ENCODE assay signal across 22 mouse cellular contexts in genomic region chr8:82157928-82158327, GRCm38 (mm10).
DNase-seq lines count a peak whose midpoint lies in the region; ATAC-seq lines count a peak whose summit lies in the region.
"Had no signal": no experiment of that assay in that cellular context is flagged by ENCODE, and none has a peak within 500 bp of the region (broad histone marks: within the 10 kb centered on the region; RNA-seq: fewer than 3 reads in every experiment).

No protein-coding gene starts in this region.

- H3K36me3 ChIP-seq in liver, embryonic 11.5 days (ENCODE audit: control insufficient read depth, insufficient read depth, low read length), result no peaks in the 10 kb centered on the region
- H3K36me3 ChIP-seq in liver, embryonic 16.5 days (ENCODE audit: control insufficient read depth, insufficient read depth), result no peaks in the 10 kb centered on the region
- H3K36me3 ChIP-seq in hindbrain, embryonic 11.5 days (ENCODE audit: control insufficient read depth, insufficient read depth, low read length), result no peaks in the 10 kb centered on the region
- H3K36me3 ChIP-seq: embryonic facial prominence, embryonic 15.5 days; forebrain, embryonic 15.5 days; heart, embryonic 15.5 days; intestine, embryonic 15.5 days had no signal

- no peak overlapping the region for H3K9ac ChIP-seq in liver, embryonic 11.5 days (ENCODE audit: low read depth, low read length)
- no peak overlapping the region for H3K9ac ChIP-seq in liver, embryonic 16.5 days (ENCODE audit: low read depth, low read length)
- H3K9ac ChIP-seq in hindbrain, embryonic 11.5 days (ENCODE audit: low read depth, low read length), result no peak overlapping the region
- H3K9ac ChIP-seq: embryonic facial prominence, embryonic 15.5 days; forebrain, embryonic 15.5 days; heart, embryonic 15.5 days; hindbrain, embryonic 14.5 days; intestine, embryonic 15.5 days had no signal

- peak; percentile 54; the same call in 1 of the 2 replicates for ATAC-seq in liver, embryonic 11.5 days (replicated peaks; ENCODE audit: low FRiP score)
- 0 out of 2 replicates have a peak, but pooled peaks have one; percentile 32 for ATAC-seq in liver, embryonic 16.5 days (ENCODE audit: low read depth)
- ATAC-seq in CD4-positive, CD25-positive, alpha-beta regulatory T cell, adult 4 months, result no peak
- no peak for ATAC-seq in hindbrain, embryonic 11.5 days (ENCODE audit: low FRiP score)
- ATAC-seq: forebrain, embryonic 15.5 days; intestine, embryonic 15.5 days had no signal

- no peak for DNase-seq in liver, embryonic 11.5 days (ENCODE audit: low spot score)
- DNase-seq in liver, result no peak
- DNase-seq in c-Kit-positive CD71-positive TER-119-positive erythroid progenitor cells, embryonic 14.5 days (ENCODE audit: low spot score), result peak; percentile 4
- DNase-seq in right cerebral cortex, adult 2 months (ENCODE audit: low spot score in 2 of 2), result no peak
- DNase-seq in hindbrain, embryonic 11.5 days (ENCODE audit: low spot score), result no peak
- DNase-seq: adrenal gland, postnatal 10 days; B cell, adult 2 months; cerebellum, adult 2 months; cerebellum, postnatal 10 days; embryo, embryonic 11 days; gastrocnemius, postnatal 10 days; heart, adult 2 months; heart, postnatal 14 days had no signal

- 26% methylated on average over 1 of the region's 1 CpGs for WGBS in liver, embryonic 11.5 days
- 20% methylated on average over 1 of the region's 1 CpGs for WGBS in liver, embryonic 16.5 days (ENCODE audit: insufficient replicate concordance)
- WGBS in hindbrain, embryonic 11.5 days, result 93% methylated on average over 1 of the region's 1 CpGs

- no peaks in the 10 kb centered on the region; the same call in 1 of the 2 replicates for H3K9me3 ChIP-seq in liver, embryonic 11.5 days (ENCODE audit: control insufficient read depth, low read length)
- no peaks in the 10 kb centered on the region for H3K9me3 ChIP-seq in liver, embryonic 16.5 days (replicated peaks; ENCODE audit: control insufficient read depth, low read length)
- no peaks in the 10 kb centered on the region for H3K9me3 ChIP-seq in hindbrain, embryonic 11.5 days (ENCODE audit: control insufficient read depth, low read length)
- H3K9me3 ChIP-seq: embryonic facial prominence, embryonic 15.5 days; forebrain, embryonic 15.5 days; intestine, embryonic 15.5 days had no signal

- no peaks in the 10 kb centered on the region for H3K4me1 ChIP-seq in liver, embryonic 11.5 days (replicated peaks; ENCODE audit: control insufficient read depth, insufficient read depth, low read length)
- H3K4me1 ChIP-seq in liver, embryonic 16.5 days (ENCODE audit: control insufficient read depth, low read depth, low read length), result no peaks in the 10 kb centered on the region
- no peaks in the 10 kb centered on the region for H3K4me1 ChIP-seq in hindbrain, embryonic 11.5 days (replicated peaks; ENCODE audit: control insufficient read depth, insufficient read depth, low read length)
- H3K4me1 ChIP-seq: embryonic facial prominence, embryonic 15.5 days; forebrain, embryonic 15.5 days; heart, embryonic 15.5 days; intestine, embryonic 15.5 days had no signal

- H3K27ac ChIP-seq in liver, embryonic 11.5 days (ENCODE audit: low read depth, low read length), result no peak overlapping the region
- no peak overlapping the region for H3K27ac ChIP-seq in liver, embryonic 16.5 days (ENCODE audit: low read length)
- no peak overlapping the region for H3K27ac ChIP-seq in hindbrain, embryonic 11.5 days (ENCODE audit: low read depth, low read length)
- H3K27ac ChIP-seq: embryonic facial prominence, embryonic 15.5 days; forebrain, embryonic 15.5 days; heart, adult 2 months; heart, embryonic 15.5 days; hindbrain, embryonic 14.5 days; intestine, embryonic 15.5 days had no signal

- H3K4me3 ChIP-seq in liver, embryonic 11.5 days (ENCODE audit: low read depth, low read length), result no peak overlapping the region
- H3K4me3 ChIP-seq in liver, embryonic 16.5 days (ENCODE audit: low read depth, low read length), result no peak overlapping the region
- no peak overlapping the region for H3K4me3 ChIP-seq in hindbrain, embryonic 11.5 days (ENCODE audit: low read depth, low read length)
- H3K4me3 ChIP-seq: embryonic facial prominence, embryonic 15.5 days; erythroblast, embryonic 14.5 days; forebrain, embryonic 15.5 days; heart, adult 2 months; heart, embryonic 15.5 days; intestine, embryonic 15.5 days had no signal

- H3K4me2 ChIP-seq in liver, embryonic 11.5 days, result no peak overlapping the region
- H3K4me2 ChIP-seq in liver, embryonic 16.5 days (ENCODE audit: low read depth, low read length), result no peak overlapping the region
- no peak overlapping the region for H3K4me2 ChIP-seq in hindbrain, embryonic 11.5 days (replicated peaks; ENCODE audit: low read depth, low read length)
- H3K4me2 ChIP-seq: embryonic facial prominence, embryonic 15.5 days; forebrain, embryonic 15.5 days; heart, embryonic 11.5 days; heart, embryonic 15.5 days; hindbrain, embryonic 14.5 days; intestine, embryonic 15.5 days had no signal

- no peaks in the 10 kb centered on the region for H3K27me3 ChIP-seq in liver, embryonic 11.5 days (replicated peaks; ENCODE audit: control insufficient read depth, insufficient read depth, low read length)
- no peaks in the 10 kb centered on the region for H3K27me3 ChIP-seq in liver, embryonic 16.5 days (ENCODE audit: control insufficient read depth, insufficient read depth, low read depth, low read length)
- no peaks in the 10 kb centered on the region for H3K27me3 ChIP-seq in hindbrain, embryonic 11.5 days (ENCODE audit: control insufficient read depth, insufficient read depth, low read length)
- H3K27me3 ChIP-seq: embryonic facial prominence, embryonic 15.5 days; forebrain, embryonic 15.5 days; heart, embryonic 15.5 days; intestine, embryonic 15.5 days had no signal

Comparison
In these comparisons a context has a peak if more than half of its experiments do, and no peak if none do; other contexts are left out.
1. ATAC-seq: peak in liver, embryonic 11.5 days (single experiment) and liver, embryonic 16.5 days (single experiment); none in CD4-positive, CD25-positive, alpha-beta regulatory T cell, adult 4 months (single experiment) and hindbrain, embryonic 11.5 days (single experiment).